Mouse (Mus musculus): ENCODE measurements at regions not wholly inside any gene's neighbourhood (a gene's known extent, or its start where the extent isn't known, plus 50 kb on each side); places are given as distances from the start of the nearest gene placed in this dataset.

GRCm38 (mm10) chr10:120665670-120666069, 189.4 kb upstream of the Hmga2 start:
- DNase-seq: no peak
- 35% methylated on average over 5 of the region's 5 CpGs for WGBS
- Histone ChIP-seq H3K4me1 (ENCODE audit: control insufficient read depth, insufficient read depth, low read length) (no peaks in the 10 kb centered on the region), H3K27ac (ENCODE audit: insufficient read depth, low read length) (no peak overlapping the region), H3K4me3 (replicated peaks; ENCODE audit: insufficient read depth, low read depth, low read length) (no peak overlapping the region), H3K27me3 (ENCODE audit: control insufficient read depth, insufficient read depth, low read length) (peaks cover 1% of the 10 kb centered on the region; the same call in 1 of the 2 replicates)
- TF ChIP-seq CTCF (IDR thresholded peaks at IDR 0.05; ENCODE audit: borderline replicate concordance, insufficient read depth, low read depth, low read length) (no peak), POLR2A (IDR thresholded peaks at IDR 0.05; ENCODE audit: borderline replicate concordance, insufficient read depth, low read length) (no peak)

DNA sequence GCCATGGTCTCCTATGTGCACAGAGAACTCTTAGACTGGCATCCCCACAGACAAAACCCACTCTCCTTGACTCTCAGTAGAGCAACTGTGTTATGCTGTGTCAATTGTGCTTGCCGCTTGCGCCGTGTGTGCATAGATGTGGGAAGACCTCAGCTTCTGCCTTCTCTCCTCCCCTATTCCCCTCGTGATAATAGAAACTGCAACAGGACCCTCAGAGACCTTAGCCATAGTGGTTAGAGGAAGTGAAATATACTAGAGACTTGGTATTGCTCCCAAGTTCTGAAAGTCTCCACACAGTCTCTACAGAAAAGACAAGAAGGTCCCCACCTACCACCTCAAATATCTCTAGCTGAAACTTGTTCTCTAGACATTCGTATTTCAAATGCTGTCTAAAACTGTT, 188.2 kb upstream of the Hmga2 start:
- Histone ChIP-seq H3K27me3 (ENCODE audit: control insufficient read depth, insufficient read depth, low read length) (peaks cover 1% of the 10 kb centered on the region; the same call in 1 of the 2 replicates), H3K4me3 (replicated peaks; ENCODE audit: insufficient read depth, low read depth, low read length) (no peak overlapping the region), H3K4me1 (ENCODE audit: control insufficient read depth, insufficient read depth, low read length) (no peaks in the 10 kb centered on the region), H3K27ac (ENCODE audit: insufficient read depth, low read length) (no peak overlapping the region)
- TF ChIP-seq POLR2A (IDR thresholded peaks at IDR 0.05; ENCODE audit: borderline replicate concordance, insufficient read depth, low read length) (no peak), CTCF (IDR thresholded peaks at IDR 0.05; ENCODE audit: borderline replicate concordance, insufficient read depth, low read depth, low read length) (no peak)
- DNase-seq: no peak
- WGBS: 90% methylated on average over 5 of the region's 5 CpGs

- DNase-seq: no peak
- Histone ChIP-seq H3K4me3 (replicated peaks; ENCODE audit: insufficient read depth, low read depth, low read length) (no peak overlapping the region), H3K4me1 (ENCODE audit: control insufficient read depth, insufficient read depth, low read length) (no peaks in the 10 kb centered on the region), H3K27ac (ENCODE audit: insufficient read depth, low read length) (no peak overlapping the region), H3K27me3 (ENCODE audit: control insufficient read depth, insufficient read depth, low read length) (peaks cover 1% of the 10 kb centered on the region; the same call in 1 of the 2 replicates)
- WGBS: 90% methylated on average over 11 of the region's 11 CpGs
- TF ChIP-seq CTCF (IDR thresholded peaks at IDR 0.05; ENCODE audit: borderline replicate concordance, insufficient read depth, low read depth, low read length) (no peak), POLR2A (IDR thresholded peaks at IDR 0.05; ENCODE audit: borderline replicate concordance, insufficient read depth, low read length) (no peak)
These were observed 187.1 kb upstream of the Hmga2 start for GRCm38 (mm10) chr10:120663396-120663795.

- 50% methylated on average over 6 of the region's 6 CpGs for WGBS
- Histone ChIP-seq H3K27me3 (ENCODE audit: control insufficient read depth, insufficient read depth, low read length) (peaks cover 1% of the 10 kb centered on the region; the same call in 1 of the 2 replicates), H3K27ac (ENCODE audit: insufficient read depth, low read length) (no peak overlapping the region), H3K4me1 (ENCODE audit: control insufficient read depth, insufficient read depth, low read length) (peaks cover 4% of the 10 kb centered on the region), H3K4me3 (replicated peaks; ENCODE audit: insufficient read depth, low read depth, low read length) (no peak overlapping the region)
- no peak for DNase-seq
- TF ChIP-seq CTCF (IDR thresholded peaks at IDR 0.05; ENCODE audit: borderline replicate concordance, insufficient read depth, low read depth, low read length) (no peak), POLR2A (IDR thresholded peaks at IDR 0.05; ENCODE audit: borderline replicate concordance, insufficient read depth, low read length) (no peak)
These were observed 184.2 kb upstream of the Hmga2 start for GRCm38 (mm10) chr10:120660503-120660902.

DNA sequence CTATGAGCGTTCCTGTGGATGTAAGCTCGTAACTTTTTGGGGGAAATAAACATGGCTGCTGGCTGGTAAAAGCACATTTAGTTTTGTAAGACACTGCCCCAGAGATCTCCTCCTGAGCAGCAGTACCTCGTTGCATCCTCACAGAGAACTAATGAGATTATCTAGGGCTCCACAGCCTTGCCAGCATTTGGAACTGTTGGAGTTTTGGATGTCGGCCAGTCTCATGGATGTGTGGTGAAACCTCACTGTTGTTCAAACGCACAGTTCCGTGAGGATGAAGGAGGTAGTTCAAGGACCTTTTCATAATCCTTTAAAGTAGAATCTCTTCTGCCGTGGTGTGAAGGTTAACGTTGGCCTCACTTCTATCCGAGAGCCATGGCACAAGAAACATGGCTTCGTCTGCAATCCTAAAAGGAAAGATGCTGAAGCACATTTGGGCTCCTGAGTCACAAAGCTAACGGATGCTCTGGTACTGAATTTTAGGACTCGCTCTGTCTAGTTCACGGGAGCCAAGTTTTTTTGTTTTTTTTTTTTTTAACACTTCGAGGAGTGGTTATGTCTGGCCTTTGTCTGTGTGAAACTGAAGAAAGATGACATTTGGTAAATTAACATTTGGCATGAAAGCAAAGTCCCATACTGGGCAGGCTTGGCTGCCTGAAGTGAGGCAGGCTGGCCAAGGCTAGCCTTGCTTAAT, 179.1 kb upstream of the Hmga2 start:
- Histone ChIP-seq H3K27ac (ENCODE audit: insufficient read depth, low read length) (no peak overlapping the region), H3K4me3 (replicated peaks; ENCODE audit: insufficient read depth, low read depth, low read length) (no peak overlapping the region), H3K27me3 (ENCODE audit: control insufficient read depth, insufficient read depth, low read length) (peaks cover 2% of the 10 kb centered on the region; the same call in 1 of the 2 replicates), H3K4me1 (ENCODE audit: control insufficient read depth, insufficient read depth, low read length) (peaks cover 4% of the 10 kb centered on the region)
- 7% methylated on average over 14 of the region's 14 CpGs for WGBS
- peak; percentile 40 to 78 for DNase-seq
- TF ChIP-seq POLR2A (IDR thresholded peaks at IDR 0.05; ENCODE audit: borderline replicate concordance, insufficient read depth, low read length) (no peak), CTCF (IDR thresholded peaks at IDR 0.05; ENCODE audit: borderline replicate concordance, insufficient read depth, low read depth, low read length) (no peak)

DNA sequence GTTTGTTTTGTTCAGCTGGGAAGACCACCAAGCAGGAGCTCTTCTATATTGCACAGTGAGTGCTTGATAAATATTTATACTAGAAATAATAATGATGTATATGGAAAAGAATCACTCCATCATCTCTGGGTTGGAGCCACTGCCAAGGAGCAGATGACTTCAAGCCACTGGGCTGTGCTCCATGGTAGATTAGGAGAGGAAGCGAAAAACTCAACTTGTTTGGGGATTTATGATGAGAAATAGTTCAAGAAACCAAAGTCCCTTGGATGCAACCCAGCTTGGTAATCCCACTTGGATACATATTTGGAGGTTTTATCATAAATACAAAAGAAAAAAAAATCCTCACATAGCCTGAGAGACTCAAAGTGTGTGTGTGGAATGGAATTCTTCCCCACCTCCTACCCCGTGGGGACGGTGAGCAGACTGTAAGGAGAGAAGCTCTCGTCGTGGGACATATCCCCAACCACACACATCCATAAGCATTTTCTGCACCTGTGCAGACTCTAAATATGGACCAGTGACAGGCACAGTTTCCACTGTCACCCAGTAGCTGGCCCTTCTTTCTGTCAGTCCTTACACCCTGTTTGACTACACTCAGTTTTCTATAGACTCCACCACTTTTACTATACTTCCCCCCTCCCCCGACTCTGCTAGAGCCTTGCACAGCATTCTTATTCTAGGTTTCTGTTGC, 176.4 kb upstream of the Hmga2 start:
- Histone ChIP-seq H3K4me1 (ENCODE audit: control insufficient read depth, insufficient read depth, low read length) (peaks cover 4% of the 10 kb centered on the region), H3K27me3 (ENCODE audit: control insufficient read depth, insufficient read depth, low read length) (peaks cover 2% of the 10 kb centered on the region; the same call in 1 of the 2 replicates), H3K4me3 (replicated peaks; ENCODE audit: insufficient read depth, low read depth, low read length) (no peak overlapping the region), H3K27ac (ENCODE audit: insufficient read depth, low read length) (no peak overlapping the region)
- WGBS: 65% methylated on average over 6 of the region's 6 CpGs
- TF ChIP-seq POLR2A (IDR thresholded peaks at IDR 0.05; ENCODE audit: borderline replicate concordance, insufficient read depth, low read length): no peak
- TF ChIP-seq CTCF (IDR thresholded peaks at IDR 0.05; ENCODE audit: borderline replicate concordance, insufficient read depth, low read depth, low read length): no peak
- no peak for DNase-seq

- TF ChIP-seq CTCF (IDR thresholded peaks at IDR 0.05; ENCODE audit: borderline replicate concordance, insufficient read depth, low read depth, low read length) (no peak), POLR2A (IDR thresholded peaks at IDR 0.05; ENCODE audit: borderline replicate concordance, insufficient read depth, low read length) (no peak)
- DNase-seq: no peak
- peaks cover 4% of the 10 kb centered on the region for H3K4me1 ChIP-seq (ENCODE audit: control insufficient read depth, insufficient read depth, low read length)
- H3K27ac ChIP-seq (ENCODE audit: insufficient read depth, low read length): no peak overlapping the region
- peaks cover 2% of the 10 kb centered on the region; the same call in 1 of the 2 replicates for H3K27me3 ChIP-seq (ENCODE audit: control insufficient read depth, insufficient read depth, low read length)
- WGBS: 95% methylated on average over 5 of the region's 5 CpGs
- no peak overlapping the region for H3K4me3 ChIP-seq (replicated peaks; ENCODE audit: insufficient read depth, low read depth, low read length)
These were observed 175.6 kb upstream of the Hmga2 start for GRCm38 (mm10) chr10:120651845-120652244.

All from cerebellum, adult 2 months (tissue).